Mouse (Mus musculus): Measurements from ENCODE around the gene Znrf2. TPM values are rescaled to one million over a fixed set of nuclear protein-coding genes. Genes with fewer than 3 reads are reported as not detected.

The Znrf2 gene
- total and polyA plus RNA-seq, 3 experiments: 16.0 to 26.9 (median 18.3) TPM

GRCm38 (mm10) chr6:54906053-54907040, 89.6 kb downstream of the Znrf2 start:
- no peaks in the 10 kb centered on the region for H3K9me3 ChIP-seq (replicated peaks; ENCODE audit: low read length)
- peaks cover 0 to 12% of the 10 kb centered on the region in 2 experiments; a peak in 2 of 4 replicates for H3K4me1 ChIP-seq (ENCODE audit: control insufficient read depth in 1 of 2, insufficient read depth in 2 of 2)
- no peak overlapping the region for H3K4me3 ChIP-seq (replicated peaks in 1 of 3; ENCODE audit: low read depth in 2 of 3, low read length in 2 of 3, poor library complexity in 1 of 3)
- TF ChIP-seq CHD2 (IDR thresholded peaks at IDR 0.05; ENCODE audit: low read length) (no peak), JUND (conservative IDR thresholded peaks at IDR 0.05; ENCODE audit: low read depth, low read length) (no peak), IRF4 (IDR thresholded peaks at IDR 0.05; ENCODE audit: low read depth, low read length) (no peak), CTCF (conservative IDR thresholded peaks at IDR 0.05 in 1 of 2, IDR thresholded peaks at IDR 0.05 in 1 of 2; ENCODE audit: low read depth in 2 of 2, low read length in 2 of 2) (no peak), EP300 (IDR thresholded peaks at IDR 0.05; ENCODE audit: low read length) (no peak), RCOR1 (conservative IDR thresholded peaks at IDR 0.05; ENCODE audit: low read depth, low read length) (no peak), TBP (conservative IDR thresholded peaks at IDR 0.05; ENCODE audit: low read depth, low read length) (no peak), ETS1 (conservative IDR thresholded peaks at IDR 0.05; ENCODE audit: low read depth, low read length) (no peak), MEF2A (IDR thresholded peaks at IDR 0.05; ENCODE audit: borderline replicate concordance, low read depth, low read length) (no peak)
- no peak for DNase-seq (ENCODE audit: extremely low read depth)
- H3K27me3 ChIP-seq (replicated peaks): no peaks in the 10 kb centered on the region
- no peak overlapping the region for H3K4me2 ChIP-seq (ENCODE audit: insufficient read depth, low read depth, poor library complexity, severe bottlenecking)
- H3K79me2 ChIP-seq (replicated peaks; ENCODE audit: control insufficient read depth, extremely low read depth, insufficient read depth, poor library complexity, severe bottlenecking): no peaks in the 10 kb centered on the region
- dilution Hi-C loops (cut with MboI; ENCODE audit: extremely low pct_ligation_motif_present, extremely low pct_unique_long_range_greater_than_20kb, low sequenced_read_pairs): no loop called here
- in situ Hi-C loops (cut with MboI; ENCODE audit: low pct_ligation_motif_present, low pct_unique_long_range_greater_than_20kb, low sequenced_read_pairs): loop anchor here (25.0 kb wide), 2 partner anchors 194 to 319 kb away; partner anchors contain the start of genes Fkbp14 and Plekha8
- no peak overlapping the region for H3K9ac ChIP-seq (ENCODE audit: insufficient read depth, low read depth)
- H3K27ac ChIP-seq (ENCODE audit: insufficient read depth, low read depth): no peak overlapping the region
- H3K36me3 ChIP-seq (replicated peaks in 1 of 2; ENCODE audit: control insufficient read depth in 1 of 2, insufficient read depth in 1 of 2, low read length in 1 of 2): peaks cover 0 to 4% of the 10 kb centered on the region in 2 experiments

- TF ChIP-seq SMC3 (IDR thresholded peaks at IDR 0.05; ENCODE audit: low read depth, low read length) (no peak), ELF1 (IDR thresholded peaks at IDR 0.05; ENCODE audit: low read depth, low read length) (no peak), USF2 (conservative IDR thresholded peaks at IDR 0.05; ENCODE audit: low read depth, low read length) (no peak), RCOR1 (conservative IDR thresholded peaks at IDR 0.05; ENCODE audit: low read depth, low read length) (no peak), E2F4 (IDR thresholded peaks at IDR 0.05; ENCODE audit: insufficient replicate concordance, low read depth, low read length) (no peak), MAFK (IDR thresholded peaks at IDR 0.05; ENCODE audit: insufficient replicate concordance, low read length) (no peak), PAX5 (IDR thresholded peaks at IDR 0.05; ENCODE audit: low read length) (no peak), ZMIZ1 (IDR thresholded peaks at IDR 0.05; ENCODE audit: low read depth, low read length) (no peak), CHD1 (IDR thresholded peaks at IDR 0.05; ENCODE audit: low read depth, low read length) (no peak), KAT2A (IDR thresholded peaks at IDR 0.05; ENCODE audit: insufficient replicate concordance, low read length) (no peak), USF1 (IDR thresholded peaks at IDR 0.05; ENCODE audit: low read depth, low read length) (no peak), CTCF (conservative IDR thresholded peaks at IDR 0.05 in 1 of 2, IDR thresholded peaks at IDR 0.05 in 1 of 2; ENCODE audit: low read depth in 2 of 2, low read length in 2 of 2) (no peak), MAZ (IDR thresholded peaks at IDR 0.05; ENCODE audit: low read depth, low read length) (no peak), GABPA (IDR thresholded peaks at IDR 0.05; ENCODE audit: insufficient replicate concordance, low read depth, low read length) (no peak), JUN (IDR thresholded peaks at IDR 0.05; ENCODE audit: insufficient read depth, low read depth, low read length) (no peak), ZKSCAN1 (IDR thresholded peaks at IDR 0.05; ENCODE audit: borderline replicate concordance, low read depth, low read length) (no peak), IRF4 (IDR thresholded peaks at IDR 0.05; ENCODE audit: low read depth, low read length) (no peak), TBP (conservative IDR thresholded peaks at IDR 0.05; ENCODE audit: low read depth, low read length) (no peak), EP300 (IDR thresholded peaks at IDR 0.05; ENCODE audit: low read length) (no peak), MYC (IDR thresholded peaks at IDR 0.05; ENCODE audit: low read depth, low read length) (no peak)
- no peak overlapping the region for H3K4me2 ChIP-seq (ENCODE audit: insufficient read depth, low read depth, poor library complexity, severe bottlenecking)
- in situ Hi-C loops (cut with MboI; ENCODE audit: low pct_ligation_motif_present, low pct_unique_long_range_greater_than_20kb, low sequenced_read_pairs): loop anchor here (10.0 to 25.0 kb wide), 4 partner anchors 100 to 328 kb away; partner anchors contain the start of genes Fkbp14, Plekha8 and Znrf2
- H3K9me3 ChIP-seq (replicated peaks; ENCODE audit: low read length): no peaks in the 10 kb centered on the region
- no peaks in the 10 kb centered on the region for H3K36me3 ChIP-seq (replicated peaks in 1 of 2; ENCODE audit: control insufficient read depth in 1 of 2, insufficient read depth in 1 of 2, low read length in 1 of 2)
- H3K27me3 ChIP-seq (replicated peaks): no peaks in the 10 kb centered on the region
- no peak overlapping the region for H3K27ac ChIP-seq (ENCODE audit: insufficient read depth, low read depth)
- H3K9ac ChIP-seq (ENCODE audit: insufficient read depth, low read depth): no peak overlapping the region
- peaks cover 3 to 16% of the 10 kb centered on the region in 2 experiments; a peak in 3 of 4 replicates for H3K4me1 ChIP-seq (ENCODE audit: control insufficient read depth in 1 of 2, insufficient read depth in 2 of 2)
- no peaks in the 10 kb centered on the region for H3K79me2 ChIP-seq (replicated peaks; ENCODE audit: control insufficient read depth, extremely low read depth, insufficient read depth, poor library complexity, severe bottlenecking)
- DNase-seq (ENCODE audit: extremely low read depth): no peak
- dilution Hi-C loops (cut with MboI; ENCODE audit: extremely low pct_ligation_motif_present, extremely low pct_unique_long_range_greater_than_20kb, low sequenced_read_pairs): no loop called here
- no peak overlapping the region for H3K4me3 ChIP-seq (replicated peaks in 1 of 3; ENCODE audit: low read depth in 2 of 3, low read length in 2 of 3, poor library complexity in 1 of 3)
These were observed 98.3 kb downstream of the Znrf2 start for GRCm38 (mm10) chr6:54914977-54915376.

Data from CH12.LX (cell line).